Mouse (Mus musculus) CD8-positive naive resting alpha-beta T cell, adult 57 days (primary cell): ENCODE data around the gene Pilrb2. TPM values are rescaled to one million over a fixed set of nuclear protein-coding genes. Genes with fewer than 3 reads are reported as not detected.

Experiments
- total RNA-seq: library from RNA; stranded (reverse); gene quantifications from one replicate; pipeline ENCODE4 v1.2.4, GENCODE M21; 2023

Pilrb2 gene
- total RNA-seq: 3.6 TPM

DNA sequence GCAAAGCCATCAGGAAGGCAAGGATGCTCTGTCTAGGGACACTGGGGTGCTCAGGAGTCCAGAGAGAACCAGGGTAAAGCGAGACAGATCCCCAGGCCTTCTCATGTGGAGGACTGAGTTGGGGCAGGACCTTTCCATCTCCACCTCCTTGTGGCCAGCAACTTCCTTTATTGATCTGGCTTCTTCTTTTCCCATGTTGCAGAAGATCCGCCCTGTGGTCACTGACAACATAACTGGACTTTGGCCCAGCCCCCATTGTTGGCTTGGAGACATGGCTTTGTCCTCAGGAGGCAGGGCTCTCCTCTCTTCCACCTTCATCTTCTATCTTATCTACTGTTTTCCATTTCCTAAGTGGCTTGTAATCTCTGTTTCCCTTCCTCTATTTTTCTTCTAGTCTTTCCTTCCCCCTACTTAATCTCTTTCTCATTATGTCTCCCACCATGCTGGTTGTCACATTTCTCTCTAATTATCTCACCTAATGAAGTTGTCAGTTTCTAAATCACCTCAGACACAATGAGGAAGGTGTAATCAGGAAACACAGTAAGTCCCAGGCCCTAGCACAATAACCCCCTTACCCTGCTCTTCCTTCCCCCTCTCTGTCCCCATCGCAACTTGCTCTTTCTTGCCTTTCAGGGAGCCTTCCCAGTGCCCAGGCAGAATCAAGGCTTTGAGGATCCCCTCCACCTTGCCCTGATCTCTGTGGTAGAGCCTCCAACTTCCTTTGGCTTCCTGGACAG is at the start of gene Pilrb2:
Pilrb2 (minus strand) TSS at position 172 of the 737 bp plus-strand sequence.

DNA sequence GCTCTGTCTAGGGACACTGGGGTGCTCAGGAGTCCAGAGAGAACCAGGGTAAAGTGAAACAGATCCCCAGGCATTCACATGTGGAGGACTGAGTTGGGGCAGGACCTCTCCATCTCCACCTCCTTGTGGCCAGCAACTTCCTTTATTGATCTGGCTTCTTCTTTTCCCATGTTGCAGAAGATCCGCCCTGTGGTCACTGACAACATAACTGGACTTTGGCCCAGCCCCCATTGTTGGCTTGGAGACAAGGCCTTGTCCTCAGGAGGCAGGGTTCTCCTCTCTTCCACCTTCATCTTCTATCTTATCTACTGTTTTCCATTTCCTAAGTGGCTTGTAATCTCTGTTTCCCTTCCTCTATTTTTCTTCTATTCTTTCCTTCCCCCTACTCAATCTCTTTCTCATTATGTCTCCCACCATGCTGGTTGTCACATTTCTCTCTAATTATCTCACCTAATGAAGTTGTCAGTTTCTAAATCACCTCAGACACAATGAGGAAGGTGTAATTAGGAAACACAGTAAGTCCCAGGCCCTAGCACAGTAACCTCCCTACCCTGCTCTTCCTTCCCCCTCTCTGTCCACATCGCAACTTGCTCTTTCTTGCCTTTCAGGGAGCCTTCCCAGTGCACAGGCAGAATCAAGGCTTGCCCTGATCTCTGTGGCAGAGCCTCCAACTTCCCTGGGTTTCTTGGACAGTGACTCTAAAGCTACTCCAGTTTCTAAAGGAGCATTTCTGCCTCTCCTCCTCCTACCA is 13.5 kb downstream of the Pilrb2 start, which contains the start of gene Pilrb1:
Pilrb1 (minus strand) TSS at position 147 of the 751 bp plus-strand sequence.

DNA sequence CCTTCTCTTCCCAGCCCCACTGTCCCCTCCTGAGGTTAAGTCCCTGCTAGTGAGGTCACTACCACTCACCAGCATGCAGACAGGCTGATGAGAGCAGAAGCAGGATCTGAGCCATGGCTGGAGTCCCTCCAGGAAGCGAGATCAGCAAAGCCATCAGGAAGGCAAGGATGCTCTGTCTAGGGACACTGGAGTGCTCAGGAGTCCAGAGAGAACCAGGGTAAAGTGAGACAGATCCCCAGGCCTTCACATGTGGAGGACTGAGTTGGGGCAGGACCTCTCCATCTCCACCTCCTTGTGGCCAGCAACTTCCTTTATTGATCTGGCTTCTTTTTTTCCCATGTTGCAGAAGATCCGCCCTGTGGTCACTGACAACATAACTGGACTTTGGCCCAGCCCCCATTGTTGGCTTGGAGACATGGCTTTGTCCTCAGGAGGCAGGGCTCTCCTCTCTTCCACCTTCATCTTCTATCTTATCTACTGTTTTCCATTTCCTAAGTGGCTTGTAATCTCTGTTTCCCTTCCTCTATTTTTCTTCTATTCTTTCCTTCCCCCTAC is 35.6 kb downstream of the Pilrb2 start, which contains the start of gene Pilra:
Pilra (minus strand) TSS at position 316 of the 555 bp plus-strand sequence.

Other genes with a start within 250 kb of the Pilrb2 start
- 0.34 TPM for gene Fbxo24, start 242.8 kb downstream of the Pilrb2 start, total RNA-seq
- gene Lrch4, start 242.7 kb downstream of the Pilrb2 start, total RNA-seq: 171 TPM
- 44.2 TPM for gene Gm20605, start 242.6 kb downstream of the Pilrb2 start, total RNA-seq
- 81.9 TPM for gene Sap25, start 230.5 kb downstream of the Pilrb2 start, total RNA-seq
- not detected for gene Irs3, start 226.1 kb downstream of the Pilrb2 start, total RNA-seq
- gene Agfg2, start 187.1 kb downstream of the Pilrb2 start, total RNA-seq: 22.2 TPM
- 1.3 TPM for gene Nyap1, start 130.2 kb downstream of the Pilrb2 start, total RNA-seq
- gene Tsc22d4, start 126.1 kb downstream of the Pilrb2 start, total RNA-seq: 190 TPM
- gene Ppp1r35, start 93.0 kb downstream of the Pilrb2 start, total RNA-seq: 22.6 TPM
- 196 TPM for gene Mepce, start 84.2 kb downstream of the Pilrb2 start, total RNA-seq
- 26.4 TPM for gene Zcwpw1, start 84.0 kb downstream of the Pilrb2 start, total RNA-seq
- gene Pilra, start 35.5 kb downstream of the Pilrb2 start, total RNA-seq: 1.9 TPM
- 2.2 TPM for gene Pilrb1, start 13.7 kb downstream of the Pilrb2 start, total RNA-seq
- not detected for gene Cyp3a13, start 49.8 kb upstream of the Pilrb2 start, total RNA-seq
- gene Gjc3, start 91.3 kb upstream of the Pilrb2 start, total RNA-seq: not detected
- not detected for gene Azgp1, start 109.7 kb upstream of the Pilrb2 start, total RNA-seq
- not detected for gene Smok3a, start 149.4 kb upstream of the Pilrb2 start, total RNA-seq
- gene Smok3b, start 149.6 kb upstream of the Pilrb2 start, total RNA-seq: not detected
- not detected for gene Smok3c, start 181.4 kb upstream of the Pilrb2 start, total RNA-seq
- 23.5 TPM for gene Zkscan1, start 213.3 kb upstream of the Pilrb2 start, total RNA-seq
- 13.4 TPM for gene Zscan21, start 245.1 kb upstream of the Pilrb2 start, total RNA-seq